Mouse (Mus musculus): Measurements from ENCODE around the gene Sntb2. TPM values are rescaled to one million over a fixed set of nuclear protein-coding genes. Genes with fewer than 3 reads are reported as not detected.

The Sntb2 gene
- polyA plus RNA-seq, 1 experiment from 2014 or later: 9.1 TPM

DNA sequence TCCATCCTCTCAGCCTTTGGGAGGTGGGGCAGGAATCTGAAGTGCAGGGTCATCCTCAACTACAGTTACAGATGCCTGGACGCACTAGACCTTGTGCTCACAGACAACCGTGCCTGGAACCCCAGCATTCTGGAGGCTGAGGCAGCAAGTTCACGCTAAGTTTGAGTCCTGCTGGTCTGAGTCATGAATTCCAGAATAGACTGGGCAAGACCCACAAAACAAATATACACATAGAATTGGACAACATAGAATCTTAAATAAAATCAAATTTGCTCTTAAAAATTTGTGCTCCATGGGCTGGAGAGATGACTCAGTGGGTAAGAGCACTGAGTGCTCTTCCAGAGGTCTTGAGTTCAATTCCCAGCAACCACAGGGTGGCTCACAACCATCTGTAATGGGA is 21.5 kb downstream of the Sntb2 start:
- Histone ChIP-seq H3K27ac (replicated peaks) (no peak overlapping the region), H3K9me3 (ENCODE audit: control insufficient read depth, low read length) (no peaks in the 10 kb centered on the region), H3K27me3 (ENCODE audit: control insufficient read depth, insufficient read depth, low read length) (no peaks in the 10 kb centered on the region), H3K36me3 (ENCODE audit: control insufficient read depth, insufficient read depth, low read length) (no peaks in the 10 kb centered on the region), H3K4me2 (replicated peaks; ENCODE audit: low read depth) (no peak overlapping the region), H3K4me1 (replicated peaks; ENCODE audit: control insufficient read depth, insufficient read depth) (no peaks in the 10 kb centered on the region), H3K4me3 (ENCODE audit: low read depth, low read length) (no peak overlapping the region), H3K9ac (ENCODE audit: low read length) (no peak overlapping the region)
- TF ChIP-seq CTCF (IDR thresholded peaks at IDR 0.05; ENCODE audit: low read depth) (no peak), EP300 (optimal IDR thresholded peaks at IDR 0.05) (no peak)
- DNase-seq (ENCODE audit: low spot score) (no peak), ATAC-seq (ENCODE audit: low FRiP score, low TSS enrichment) (no peak)
- WGBS: 67% methylated on average over 3 of the region's 3 CpGs

GRCm38 (mm10) chr8:106958212-106958611 is 22.7 kb downstream of the Sntb2 start:
- ATAC-seq (ENCODE audit: low FRiP score, low TSS enrichment) (no peak), DNase-seq (ENCODE audit: low spot score) (no peak)
- Histone ChIP-seq H3K4me2 (replicated peaks; ENCODE audit: low read depth) (no peak overlapping the region), H3K9ac (ENCODE audit: low read length) (no peak overlapping the region), H3K9me3 (ENCODE audit: control insufficient read depth, low read length) (no peaks in the 10 kb centered on the region), H3K27me3 (ENCODE audit: control insufficient read depth, insufficient read depth, low read length) (no peaks in the 10 kb centered on the region), H3K27ac (replicated peaks) (no peak overlapping the region), H3K36me3 (ENCODE audit: control insufficient read depth, insufficient read depth, low read length) (no peaks in the 10 kb centered on the region), H3K4me1 (replicated peaks; ENCODE audit: control insufficient read depth, insufficient read depth) (no peaks in the 10 kb centered on the region), H3K4me3 (ENCODE audit: low read depth, low read length) (no peak overlapping the region)
- WGBS: 75% methylated on average over 3 of the region's 3 CpGs
- TF ChIP-seq CTCF (IDR thresholded peaks at IDR 0.05; ENCODE audit: low read depth): no peak
- no peak for TF ChIP-seq EP300 (optimal IDR thresholded peaks at IDR 0.05)

GRCm38 (mm10) chr8:106959626-106960025 is 24.1 kb downstream of the Sntb2 start:
- no peaks in the 10 kb centered on the region for H3K27me3 ChIP-seq (ENCODE audit: control insufficient read depth, insufficient read depth, low read length)
- ATAC-seq (ENCODE audit: low FRiP score, low TSS enrichment) (no peak; the same call in 1 of the 2 replicates), DNase-seq (ENCODE audit: low spot score) (no peak)
- H3K4me2 ChIP-seq (replicated peaks; ENCODE audit: low read depth): no peak overlapping the region
- no peaks in the 10 kb centered on the region for H3K36me3 ChIP-seq (ENCODE audit: control insufficient read depth, insufficient read depth, low read length)
- no peak for TF ChIP-seq CTCF (IDR thresholded peaks at IDR 0.05; ENCODE audit: low read depth)
- TF ChIP-seq EP300 (optimal IDR thresholded peaks at IDR 0.05): no peak
- no peaks in the 10 kb centered on the region for H3K9me3 ChIP-seq (ENCODE audit: control insufficient read depth, low read length)
- WGBS: 75% methylated on average over 2 of the region's 2 CpGs
- H3K27ac ChIP-seq (replicated peaks): no peak overlapping the region
- no peak overlapping the region for H3K9ac ChIP-seq (ENCODE audit: low read length)
- no peak overlapping the region for H3K4me3 ChIP-seq (ENCODE audit: low read depth, low read length)
- H3K4me1 ChIP-seq (replicated peaks; ENCODE audit: control insufficient read depth, insufficient read depth): no peaks in the 10 kb centered on the region

DNA sequence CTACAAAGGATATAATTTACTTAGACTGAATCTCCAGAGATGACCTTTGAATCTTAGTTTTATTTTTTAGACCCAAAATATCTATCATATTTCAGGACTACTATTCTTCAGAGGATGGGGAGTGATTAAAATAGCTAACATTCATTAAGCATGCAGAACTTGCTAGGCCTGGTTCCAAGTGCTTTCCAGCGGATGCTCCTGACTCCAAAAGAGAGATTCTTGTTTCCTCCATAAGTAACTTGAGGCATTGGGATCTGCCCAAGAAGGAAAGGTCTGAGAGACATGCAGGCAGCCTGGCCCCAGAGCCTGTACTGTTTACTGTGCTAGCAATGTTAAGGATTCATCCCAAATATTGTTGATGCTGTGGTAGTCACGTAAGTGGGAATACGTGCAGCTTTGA is 26.8 kb downstream of the Sntb2 start:
- 53% methylated on average over 3 of the region's 3 CpGs for WGBS
- Histone ChIP-seq H3K4me1 (replicated peaks; ENCODE audit: control insufficient read depth, insufficient read depth) (no peaks in the 10 kb centered on the region), H3K27me3 (ENCODE audit: control insufficient read depth, insufficient read depth, low read length) (no peaks in the 10 kb centered on the region), H3K4me3 (ENCODE audit: low read depth, low read length) (no peak overlapping the region), H3K9me3 (ENCODE audit: control insufficient read depth, low read length) (no peaks in the 10 kb centered on the region), H3K27ac (replicated peaks) (0 out of 2 replicates have a peak overlapping the region, but pooled peaks have one; percentile 40), H3K9ac (ENCODE audit: low read length) (no peak overlapping the region), H3K4me2 (replicated peaks; ENCODE audit: low read depth) (no peak overlapping the region), H3K36me3 (ENCODE audit: control insufficient read depth, insufficient read depth, low read length) (no peaks in the 10 kb centered on the region)
- DNase-seq (ENCODE audit: low spot score) (no peak), ATAC-seq (ENCODE audit: low FRiP score, low TSS enrichment) (no peak)
- TF ChIP-seq CTCF (IDR thresholded peaks at IDR 0.05; ENCODE audit: low read depth) (no peak), EP300 (optimal IDR thresholded peaks at IDR 0.05) (no peak)

DNA sequence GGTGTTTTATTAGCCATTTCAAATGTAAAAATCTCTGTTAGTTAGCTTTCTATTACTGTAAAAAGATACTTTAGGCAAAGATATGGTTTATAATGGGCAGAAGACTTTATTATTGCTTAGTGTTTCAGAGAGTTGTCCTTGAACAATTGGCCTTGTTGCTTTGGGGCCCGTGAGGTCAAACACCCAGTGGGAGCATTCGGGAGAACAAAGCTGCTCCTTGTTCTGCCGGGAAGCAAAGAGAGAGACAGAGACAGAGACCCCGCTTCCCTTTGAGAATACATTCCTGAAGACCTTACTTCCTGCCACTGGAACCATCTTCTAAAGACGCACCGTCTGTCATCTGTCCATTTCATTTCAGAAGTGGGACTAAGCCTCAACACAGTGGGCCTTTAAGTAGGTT is 27.8 kb downstream of the Sntb2 start:
- Histone ChIP-seq H3K4me3 (ENCODE audit: low read depth, low read length) (no peak overlapping the region), H3K27ac (replicated peaks) (no peak overlapping the region), H3K9me3 (ENCODE audit: control insufficient read depth, low read length) (no peaks in the 10 kb centered on the region), H3K4me1 (replicated peaks; ENCODE audit: control insufficient read depth, insufficient read depth) (no peaks in the 10 kb centered on the region), H3K27me3 (ENCODE audit: control insufficient read depth, insufficient read depth, low read length) (no peaks in the 10 kb centered on the region), H3K36me3 (ENCODE audit: control insufficient read depth, insufficient read depth, low read length) (no peaks in the 10 kb centered on the region), H3K4me2 (replicated peaks; ENCODE audit: low read depth) (no peak overlapping the region), H3K9ac (ENCODE audit: low read length) (no peak overlapping the region)
- TF ChIP-seq EP300 (optimal IDR thresholded peaks at IDR 0.05) (no peak), CTCF (IDR thresholded peaks at IDR 0.05; ENCODE audit: low read depth) (no peak)
- ATAC-seq (ENCODE audit: low FRiP score, low TSS enrichment) (no peak), DNase-seq (ENCODE audit: low spot score) (no peak)
- WGBS: 80% methylated on average over 6 of the region's 6 CpGs

GRCm38 (mm10) chr8:106964573-106964972 is 29.0 kb downstream of the Sntb2 start:
- Histone ChIP-seq H3K36me3 (ENCODE audit: control insufficient read depth, insufficient read depth, low read length) (no peaks in the 10 kb centered on the region), H3K4me2 (replicated peaks; ENCODE audit: low read depth) (no peak overlapping the region), H3K9ac (ENCODE audit: low read length) (no peak overlapping the region), H3K4me1 (replicated peaks; ENCODE audit: control insufficient read depth, insufficient read depth) (no peaks in the 10 kb centered on the region), H3K9me3 (ENCODE audit: control insufficient read depth, low read length) (no peaks in the 10 kb centered on the region), H3K4me3 (ENCODE audit: low read depth, low read length) (no peak overlapping the region), H3K27ac (replicated peaks) (no peak overlapping the region), H3K27me3 (ENCODE audit: control insufficient read depth, insufficient read depth, low read length) (no peaks in the 10 kb centered on the region)
- no peak for ATAC-seq (ENCODE audit: low FRiP score, low TSS enrichment)
- TF ChIP-seq CTCF (IDR thresholded peaks at IDR 0.05; ENCODE audit: low read depth) (no peak), EP300 (optimal IDR thresholded peaks at IDR 0.05) (no peak)
- WGBS: 73% methylated on average over 4 of the region's 4 CpGs
- no peak for DNase-seq (ENCODE audit: low spot score)
